Mouse (Mus musculus) kidney, adult 2 months (tissue): ENCODE measurements at regions not wholly inside any gene's neighbourhood (a gene's known extent, or its start where the extent isn't known, plus 50 kb on each side); places are given as distances from the start of the nearest gene placed in this dataset.

Source experiments
- CTCF ChIP-seq: fragments of 200-500 bp; conservative IDR thresholded peaks from 2 replicates; pipeline ENCODE4 v1.5.1; 2011; ENCODE audit warnings: low read depth, mild to moderate bottlenecking, control low read depth, low read length, moderate library complexity, mixed read lengths; ENCODE audit not compliant: insufficient read depth, insufficient read length
- POLR2A ChIP-seq: fragments of 200-500 bp; IDR thresholded peaks from one replicate; pipeline ENCODE4 v1.6.1; 2011; ENCODE audit warnings: low read depth, low read length, control low read depth

GRCm38 (mm10) chr3:50922347-50922746 is 301.9 kb upstream of the Noct start:
- TF ChIP-seq CTCF: no peak
- no peak for TF ChIP-seq POLR2A
